Mouse (Mus musculus) layer of hippocampus, adult 8-10 months (tissue): ENCODE data around the gene Lnx2. TPM values are rescaled to one million over a fixed set of nuclear protein-coding genes. Genes with fewer than 3 reads are reported as not detected.

ENCODE experiments used
- DNase-seq, 2 experiments: peaks; one replicate each; pipeline ENCODE4 v3.0.0; 2022; ENCODE audit warnings: low spot score in 2 of 2
- total RNA-seq, 4 experiments: library from RNA; stranded (reverse); gene quantifications; 2 replicates each; pipeline ENCODE4 v1.2.4; 2022

Gene Lnx2
- total RNA-seq, 4 experiments from 2014 or later: 5.8 to 7.2 (median 6.5) TPM

GRCm38 (mm10) chr5:147077305-147078034, 1.1 kb upstream of the Lnx2 start:
- DNase-seq: peak; percentile 79 to 83

GRCm38 (mm10) chr5:147076799-147077165, 396 bp upstream of the Lnx2 start, which contains the start of gene Polr1d:
Gene Polr1d, plus strand, starts transcription at chr5:147077050.
- DNase-seq: no peak

- no peak for DNase-seq
Measured at GRCm38 (mm10) chr5:147075103-147076025, 1.0 kb downstream of the Lnx2 start.

GRCm38 (mm10) chr5:147073805-147074204, 2.6 kb downstream of the Lnx2 start:
- DNase-seq: no peak

GRCm38 (mm10) chr5:147071886-147072285, 4.5 kb downstream of the Lnx2 start:
- no peak for DNase-seq

- DNase-seq: no peak
Measured at GRCm38 (mm10) chr5:147070791-147071516, 5.4 kb downstream of the Lnx2 start.

GRCm38 (mm10) chr5:147068876-147069275, 7.5 kb downstream of the Lnx2 start:
- peak; percentile 83 to 85 for DNase-seq

- DNase-seq: no peak
Measured at GRCm38 (mm10) chr5:147066965-147067364, 9.4 kb downstream of the Lnx2 start.

GRCm38 (mm10) chr5:147066129-147066528, 10.3 kb downstream of the Lnx2 start:
- no peak for DNase-seq

GRCm38 (mm10) chr5:147063215-147063661, 13.1 kb downstream of the Lnx2 start:
- DNase-seq: no peak

GRCm38 (mm10) chr5:147060024-147060423, 16.4 kb downstream of the Lnx2 start:
- DNase-seq: no peak

GRCm38 (mm10) chr5:147059319-147059718, 17.1 kb downstream of the Lnx2 start:
- no peak for DNase-seq

- no peak for DNase-seq
Measured at GRCm38 (mm10) chr5:147058661-147059060, 17.7 kb downstream of the Lnx2 start.

- DNase-seq: no peak
Measured at GRCm38 (mm10) chr5:147057626-147058414, 18.6 kb downstream of the Lnx2 start.

GRCm38 (mm10) chr5:147056712-147057290, 19.6 kb downstream of the Lnx2 start:
- DNase-seq: no peak

- no peak for DNase-seq
Measured at GRCm38 (mm10) chr5:147055572-147056245, 20.7 kb downstream of the Lnx2 start.

- DNase-seq: no peak
Measured at GRCm38 (mm10) chr5:147054747-147055270, 21.6 kb downstream of the Lnx2 start.

- no peak for DNase-seq
Measured at GRCm38 (mm10) chr5:147054328-147054727, 22.1 kb downstream of the Lnx2 start.

GRCm38 (mm10) chr5:147053481-147053880, 22.9 kb downstream of the Lnx2 start:
- no peak for DNase-seq

GRCm38 (mm10) chr5:147053071-147053470, 23.3 kb downstream of the Lnx2 start:
- DNase-seq: no peak
